Mouse (Mus musculus): ENCODE measurements around the gene Gtf3c3. TPM values are rescaled to one million over a fixed set of nuclear protein-coding genes. Genes with fewer than 3 reads are reported as not detected.

Gtf3c3 gene
- total RNA-seq, 2 experiments from 2014 or later: 23.9 to 24.7 TPM

Other genes with a start within 250 kb of the Gtf3c3 start
- 10 to 100 TPM; 24.7 to 28.1 TPM for gene Hecw2, start 243.8 kb downstream of the Gtf3c3 start, total RNA-seq (2021)
- gene Ccdc150, start 188.3 kb downstream of the Gtf3c3 start, total RNA-seq (2021): under 1 TPM; 0.13 to 0.20 TPM
- gene Pgap1, start 118.7 kb upstream of the Gtf3c3 start, total RNA-seq (2021): 10 to 100 TPM; 18.3 to 19.1 TPM

Data from layer of hippocampus, adult 18-20 months (tissue).